Mouse (Mus musculus): Measurements from ENCODE around the gene Sde2.

- no peak for TF ChIP-seq CTCF (IDR thresholded peaks at IDR 0.05; ENCODE audit: low read depth, low read length)
- TF ChIP-seq POLR2A (IDR thresholded peaks at IDR 0.05; ENCODE audit: borderline replicate concordance, low read depth, low read length): no peak
These were observed 54.4 kb downstream of the Sde2 start for GRCm38 (mm10) chr1:180905307-180905706.

Measured in bone marrow macrophage, adult 2 months (primary cell).